Comparison of ENCODE assay signal across 8 mouse cellular contexts in the genomic region with DNA sequence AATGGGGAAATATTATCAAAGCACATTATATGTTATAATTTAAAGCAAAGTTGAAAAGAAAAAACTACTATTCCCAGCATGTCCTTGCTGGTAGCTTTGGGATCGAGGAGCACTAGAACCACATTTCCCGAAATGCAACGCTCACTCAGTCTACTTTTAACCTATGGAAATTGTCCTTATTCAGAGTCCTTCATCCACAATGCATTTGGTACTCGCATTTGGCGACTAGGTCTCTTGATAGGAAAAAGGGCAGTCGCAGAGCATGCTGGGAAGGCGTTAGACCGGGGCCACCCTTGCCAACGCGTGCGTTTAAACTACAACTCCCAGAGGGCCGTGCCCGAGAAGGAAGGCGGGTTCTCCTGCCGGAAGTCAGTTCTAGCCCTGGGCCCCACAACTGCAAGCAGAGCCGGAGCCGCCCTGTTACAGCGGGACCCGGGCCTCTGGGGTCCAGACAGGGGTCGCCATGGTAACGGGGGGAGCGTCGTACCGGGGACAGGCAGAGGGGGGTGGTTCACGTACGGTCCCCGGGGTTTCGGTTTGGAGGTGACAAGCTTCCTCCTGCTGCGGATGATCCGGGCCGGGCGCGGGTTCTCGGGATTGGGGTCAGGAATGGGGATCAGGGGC. TPM values are rescaled to one million over a fixed set of nuclear protein-coding genes. Genes with fewer than 3 reads are reported as not detected.
DNase-seq lines count a peak whose midpoint lies in the region; ATAC-seq lines count a peak whose summit lies in the region.

A gene (plus strand): TSS at position 338 of the 624 bp plus-strand sequence.

- peak; percentile 99 for ATAC-seq in inflammation-experienced regulatory T-cells, adult 6 months
- ATAC-seq in megakaryocyte-erythroid progenitor cell, adult 5-6 weeks (replicated peaks; ENCODE audit: low FRiP score, low TSS enrichment, poor library complexity, severe bottlenecking), result peak; percentile 98

- peak; percentile 96 to 99 for DNase-seq in adrenal gland, adult (ENCODE audit: inconsistent age in 2 of 2, low spot score in 1 of 2)
- DNase-seq in embryo, embryonic 10.5 days (ENCODE audit: low spot score), result peak; percentile 99
- peak; percentile 95 for DNase-seq in gastrocnemius, postnatal 14 days
- DNase-seq in left cerebral cortex, postnatal 10 days (ENCODE audit: extremely low spot score in 1 of 2, low spot score in 2 of 2), result peak; percentile 97 to 98
- DNase-seq in right cerebral cortex, postnatal 25 days, result peak; percentile 97
- DNase-seq in urinary bladder, postnatal 4 days (ENCODE audit: low spot score in 2 of 2), result peak; percentile 95 to 96

- intact Hi-C loops in gastrocnemius, postnatal 14 days (cut with DNase I; ENCODE audit: low total_unique reads), result no loop called here
- intact Hi-C loops in left cerebral cortex, postnatal 10 days (cut with DNase I), result loop anchor here (10.0 kb wide), 1 partner anchor 333 kb away; a partner anchor contains a TSS

RNA-seq across cellular contexts. Expression of the gene that starts here (rescaled TPM):
- total RNA-seq in gastrocnemius, postnatal 14 days (2021), result 10 to 100 TPM; 62.5 to 62.9 TPM
- polyA plus RNA-seq in inflammation-experienced regulatory T-cells, adult 6 months (2017; shearing (Covaris generic)), result 100 to 1,000 TPM in 1 of 3 experiments, 10 to 100 TPM in 2; 62.5 to 127 (median 72.4) TPM
- total RNA-seq in left cerebral cortex, postnatal 10 days (2021), result 100 to 1,000 TPM; 350 to 351 TPM
- 138 and 161 TPM in 2 replicates for total RNA-seq in megakaryocyte-erythroid progenitor cell, adult 5-6 weeks (2014; fragmentation: Nextera tagmentation)
- total RNA-seq in megakaryocyte-erythroid progenitor cell, adult 5-6 weeks (2017), result 55.7 and 62.9 TPM in 2 replicates

Comparison
In these comparisons a context has a peak if more than half of its experiments do, and no peak if none do; other contexts are left out.
1. Peak in every context shown above with its lines: DNase-seq and ATAC-seq.